ENCODE assay signal across 9 mouse cellular contexts in genomic region chr8:119384478-119384877, GRCm38 (mm10). TPM values are rescaled to one million over a fixed set of nuclear protein-coding genes. Genes with fewer than 3 reads are reported as not detected.
DNase-seq lines count a peak whose midpoint lies in the region; ATAC-seq lines count a peak whose summit lies in the region.
"Had no signal": no experiment of that assay in that cellular context is flagged by ENCODE, and none has a peak within 500 bp of the region (broad histone marks: within the 10 kb centered on the region; RNA-seq: fewer than 3 reads in every experiment).

No protein-coding gene starts in this region.

- H3K9ac ChIP-seq in forebrain, embryonic 14.5 days (ENCODE audit: low read length), result no peak overlapping the region
- H3K9ac ChIP-seq: hindbrain, embryonic 15.5 days had no signal

- H3K36me3 ChIP-seq in forebrain, embryonic 14.5 days (ENCODE audit: control insufficient read depth, insufficient read depth, low read length), result no peaks in the 10 kb centered on the region
- H3K36me3 ChIP-seq in limb, embryonic 10.5 days, result no peaks in the 10 kb centered on the region
- H3K36me3 ChIP-seq: hindbrain, embryonic 15.5 days had no signal

- H3K4me2 ChIP-seq in forebrain, embryonic 14.5 days (ENCODE audit: low read length), result no peak overlapping the region
- H3K4me2 ChIP-seq: hindbrain, embryonic 15.5 days had no signal

- no peaks in the 10 kb centered on the region for H3K4me1 ChIP-seq in forebrain, embryonic 14.5 days (ENCODE audit: control insufficient read depth, insufficient read depth, low read length)
- H3K4me1 ChIP-seq in limb, embryonic 10.5 days, result no peaks in the 10 kb centered on the region
- H3K4me1 ChIP-seq: hindbrain, embryonic 15.5 days had no signal

- peak; percentile 77 for DNase-seq in A20 (ENCODE audit: low read depth, low spot score)
- peak; percentile 33 to 60 for DNase-seq in CD8-positive naive resting alpha-beta T cell, adult 2 months (ENCODE audit: low read depth in 2 of 2, low spot score in 2 of 2)
- peak; percentile 72 for DNase-seq in c-Kit-positive CD71-negative TER-119-negative erythroid progenitor cells, embryonic 14.5 days (ENCODE audit: low read depth)
- peak; percentile 90 for DNase-seq in forebrain, embryonic 14.5 days (ENCODE audit: low spot score)
- peak; percentile 40 to 80 for DNase-seq in kidney, adult 8-10 months
- peak; percentile 62 for DNase-seq in limb, embryonic 10.5 days (ENCODE audit: low spot score)
- DNase-seq in retina, embryonic 14.5 days (ENCODE audit: low spot score), result peak; percentile 87
- DNase-seq in yolk sac, embryonic 10.5 days (ENCODE audit: low spot score), result peak; percentile 37

- WGBS in forebrain, embryonic 14.5 days, result 24% methylated on average over 10 of the region's 10 CpGs
- WGBS in limb, embryonic 10.5 days, result 25% methylated on average over 10 of the region's 10 CpGs

- H3K9me3 ChIP-seq in forebrain, embryonic 14.5 days (replicated peaks; ENCODE audit: control insufficient read depth, low read length), result no peaks in the 10 kb centered on the region
- no peaks in the 10 kb centered on the region for H3K9me3 ChIP-seq in limb, embryonic 10.5 days (replicated peaks)
- H3K9me3 ChIP-seq: hindbrain, embryonic 15.5 days had no signal

- H3K4me3 ChIP-seq in forebrain, embryonic 14.5 days (ENCODE audit: low read depth, low read length), result no peak overlapping the region
- no peak overlapping the region for H3K4me3 ChIP-seq in limb, embryonic 10.5 days
- H3K4me3 ChIP-seq: hindbrain, embryonic 15.5 days had no signal

- no peak for ATAC-seq in forebrain, embryonic 14.5 days

- no peak overlapping the region for H3K27ac ChIP-seq in forebrain, embryonic 14.5 days (ENCODE audit: low read depth, low read length)
- no peak overlapping the region for H3K27ac ChIP-seq in limb, embryonic 10.5 days
- H3K27ac ChIP-seq: hindbrain, embryonic 15.5 days had no signal

- no peaks in the 10 kb centered on the region for H3K27me3 ChIP-seq in forebrain, embryonic 14.5 days (replicated peaks; ENCODE audit: control insufficient read depth, insufficient read depth, low read length)
- H3K27me3 ChIP-seq in limb, embryonic 10.5 days (ENCODE audit: low read depth, poor library complexity, severe bottlenecking), result peaks cover 57% of the 10 kb centered on the region
- H3K27me3 ChIP-seq: hindbrain, embryonic 15.5 days had no signal

RNA-seq across cellular contexts. Expression of gene Mlycd, which starts 10.2 kb away (rescaled TPM):
- polyA plus RNA-seq in forebrain, embryonic 14.5 days (2014; fragmentation: Nextera tagmentation; extraction: Ambion mirVana), result 12.3 and 16.6 TPM in 2 replicates
- polyA plus RNA-seq in limb, embryonic 10.5 days (2016; fragmentation: Nextera tagmentation; extraction: Ambion mirVana), result 6.3 and 6.7 TPM in 2 replicates

RNA-seq across cellular contexts. Expression of gene Hsbp1, which starts 40.2 kb away (rescaled TPM):
- 593 and 648 TPM in 2 replicates for polyA plus RNA-seq in forebrain, embryonic 14.5 days (2014; fragmentation: Nextera tagmentation; extraction: Ambion mirVana)
- 217 and 241 TPM in 2 replicates for polyA plus RNA-seq in limb, embryonic 10.5 days (2016; fragmentation: Nextera tagmentation; extraction: Ambion mirVana)

RNA-seq across cellular contexts. Expression of gene Osgin1, which starts 49.4 kb away (rescaled TPM):
- 0.15 and 0.28 TPM in 2 replicates for polyA plus RNA-seq in forebrain, embryonic 14.5 days (2014; fragmentation: Nextera tagmentation; extraction: Ambion mirVana)
- 0.26 and 0.34 TPM in 2 replicates for polyA plus RNA-seq in limb, embryonic 10.5 days (2016; fragmentation: Nextera tagmentation; extraction: Ambion mirVana)

Comparison
In these comparisons a context has a peak if more than half of its experiments do, and no peak if none do; other contexts are left out.
1. DNase-seq: peak in every context shown above with its lines; median percentile 90 in forebrain, embryonic 14.5 days; 87 in retina, embryonic 14.5 days; 77 in A20; 72 in c-Kit-positive CD71-negative TER-119-negative erythroid progenitor cells, embryonic 14.5 days; 62 in limb, embryonic 10.5 days; 60 in kidney, adult 8-10 months; 46 in CD8-positive naive resting alpha-beta T cell, adult 2 months; 37 in yolk sac, embryonic 10.5 days.